Mouse (Mus musculus): ENCODE measurements around the gene Pou2f3.
A peak's percentile ranks its signal among the peaks of the same experiment; 100 is the strongest.

The Pou2f3 gene

DNA sequence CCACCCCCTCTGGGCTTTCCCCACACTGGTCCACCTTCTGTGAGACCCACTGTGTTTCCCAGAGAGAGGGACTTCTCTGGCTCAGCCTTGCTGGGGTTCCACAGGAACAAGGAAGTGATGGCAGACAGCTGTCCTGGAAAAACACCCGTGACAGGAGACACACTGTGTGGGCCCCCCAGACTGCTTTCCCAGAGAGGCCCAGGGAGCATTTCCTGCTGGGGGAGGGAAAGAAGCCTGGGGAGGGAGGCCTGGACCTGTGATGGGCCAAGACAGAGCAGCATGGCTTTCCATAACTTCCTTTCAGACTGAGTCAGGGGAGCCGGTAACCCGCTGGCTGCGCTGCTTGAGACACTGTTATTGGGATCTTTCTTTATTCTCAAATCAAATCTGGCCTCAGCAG is 20.7 kb upstream of the Pou2f3 start:
- DNase-seq, result peak; percentile 54 to 56

DNA sequence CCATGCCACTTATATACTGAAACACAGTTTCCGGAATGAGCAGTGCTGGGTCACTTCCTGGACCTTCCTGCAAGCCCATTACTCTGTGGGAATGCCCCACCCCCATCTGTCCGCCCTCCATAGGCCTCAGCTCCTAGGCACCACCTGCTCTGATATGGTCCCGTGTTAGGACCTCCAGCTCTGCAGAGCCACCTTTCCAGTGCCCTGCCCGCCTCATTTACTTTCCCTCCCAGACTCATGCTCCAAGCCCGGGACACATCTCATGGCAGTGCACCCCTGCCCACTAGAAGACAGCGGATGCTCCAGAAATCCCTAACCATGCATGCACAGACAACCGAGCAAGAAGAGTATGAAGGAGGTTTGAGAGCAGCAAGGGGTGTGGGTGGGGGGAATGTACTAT is 19.8 kb upstream of the Pou2f3 start:
- DNase-seq, result no peak

DNA sequence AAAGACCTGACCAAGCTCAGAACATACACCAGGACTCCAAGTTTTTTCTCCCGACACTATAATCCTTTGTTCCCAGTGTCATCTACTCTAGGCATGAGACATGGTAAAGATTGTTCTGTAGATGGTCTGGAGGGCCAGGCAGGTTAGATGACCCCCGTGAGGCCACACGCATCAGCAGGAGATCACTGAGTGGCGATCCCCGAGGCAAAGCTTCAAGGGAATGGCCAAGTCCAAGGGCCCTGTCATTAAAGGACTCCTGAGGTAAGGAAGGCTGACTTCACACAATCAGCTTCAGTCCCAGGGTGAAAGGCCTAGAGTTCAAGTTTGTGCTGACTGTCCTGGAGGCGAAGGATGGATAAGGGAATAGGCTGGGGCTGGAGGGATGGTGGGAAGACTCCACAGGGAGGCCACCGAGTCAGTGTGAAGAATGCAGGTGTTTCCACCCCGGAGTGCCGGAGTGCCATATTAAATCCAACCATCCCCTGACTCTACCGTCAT is 19.3 kb upstream of the Pou2f3 start:
- DNase-seq, result peak in 1 of 2 experiments; percentile 41

DNA sequence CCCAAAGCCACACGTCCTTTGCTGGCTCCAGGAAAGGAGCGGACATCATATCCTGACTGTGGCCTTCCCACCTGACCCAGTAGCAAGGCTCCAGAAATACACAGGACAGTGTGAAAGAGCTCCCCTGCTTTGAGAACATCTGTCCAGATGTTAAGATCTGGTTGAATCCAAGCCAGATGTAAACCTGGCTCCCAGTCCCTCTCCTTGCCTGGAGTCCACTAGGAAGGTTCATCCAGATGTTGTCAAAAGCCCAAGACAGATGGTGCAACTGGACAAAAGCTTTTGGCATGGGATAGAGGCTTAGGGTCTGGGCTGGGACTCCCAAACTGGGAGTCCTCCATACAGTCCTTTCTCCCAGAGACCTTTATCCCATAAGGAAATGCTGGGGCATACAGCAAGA is 18.6 kb upstream of the Pou2f3 start:
- DNase-seq, result no peak

DNA sequence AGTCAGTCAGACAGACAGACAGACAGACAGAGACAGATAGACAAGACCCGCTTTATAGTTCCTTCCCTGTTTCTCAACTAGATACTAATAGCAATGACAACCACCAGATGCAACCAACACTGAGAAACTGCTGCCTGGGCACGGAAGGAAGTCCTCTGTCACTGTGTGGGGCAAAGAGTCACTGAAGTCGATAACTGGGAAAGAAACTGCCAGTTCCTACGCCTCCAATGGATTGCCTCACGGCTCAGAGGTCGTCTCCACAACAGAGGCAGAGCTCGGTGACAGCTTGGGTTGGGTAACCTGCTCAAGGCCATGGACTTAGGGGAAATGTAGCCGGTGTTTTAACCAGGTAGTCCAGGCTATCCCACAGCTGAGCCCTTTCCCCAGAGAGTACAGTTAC is 17.5 kb upstream of the Pou2f3 start:
- DNase-seq, result peak; percentile 45 to 50

DNA sequence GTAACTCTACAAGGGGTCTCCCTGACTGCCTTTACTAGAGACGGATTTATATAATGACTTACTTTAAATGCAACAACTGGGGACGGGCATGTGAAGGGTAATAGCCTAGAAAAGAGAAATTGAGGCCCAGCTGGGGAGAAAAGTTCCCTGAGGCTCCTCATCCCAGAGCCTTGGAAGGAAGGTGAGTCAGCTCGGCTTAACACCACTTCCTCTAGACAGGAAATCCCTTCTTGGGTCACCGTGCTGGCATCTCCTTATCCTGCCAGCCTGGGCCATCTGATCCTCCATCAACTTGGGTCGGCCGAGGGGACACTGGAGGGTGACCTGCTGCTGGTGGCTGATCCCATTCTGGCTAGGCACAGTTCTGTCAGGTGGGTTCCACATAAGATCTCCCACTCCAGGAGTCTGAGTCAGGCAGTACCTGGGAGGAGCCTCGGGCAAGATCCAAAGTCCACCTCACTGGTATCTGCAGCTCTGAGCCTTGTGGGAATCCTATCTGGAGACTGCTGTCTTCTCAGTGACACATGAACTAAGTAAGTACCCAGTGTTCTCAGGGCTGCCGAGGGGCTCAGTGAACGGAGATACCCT is 16.5 kb upstream of the Pou2f3 start:
- peak; percentile 75 to 81 for DNase-seq

DNA sequence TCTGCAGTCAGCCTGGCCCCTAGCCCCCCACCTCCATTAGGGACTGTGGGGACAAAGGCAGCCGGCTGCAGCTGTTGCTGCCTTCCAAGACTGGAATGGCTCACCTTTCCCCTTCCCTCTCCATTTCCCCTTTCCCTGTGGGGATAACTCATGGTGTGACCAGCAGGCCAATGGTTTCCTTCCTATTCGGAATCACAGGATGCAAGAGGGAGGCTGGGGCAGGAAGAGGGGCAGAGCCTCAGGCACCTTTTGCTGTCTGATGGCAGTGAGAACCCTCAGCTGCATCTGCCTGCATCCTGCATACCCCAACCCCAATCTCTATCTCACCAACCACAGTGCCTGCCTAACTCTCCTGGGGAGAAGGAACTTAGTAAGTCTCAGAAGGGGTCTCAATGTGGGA is 15.3 kb upstream of the Pou2f3 start:
- no peak for DNase-seq

DNA sequence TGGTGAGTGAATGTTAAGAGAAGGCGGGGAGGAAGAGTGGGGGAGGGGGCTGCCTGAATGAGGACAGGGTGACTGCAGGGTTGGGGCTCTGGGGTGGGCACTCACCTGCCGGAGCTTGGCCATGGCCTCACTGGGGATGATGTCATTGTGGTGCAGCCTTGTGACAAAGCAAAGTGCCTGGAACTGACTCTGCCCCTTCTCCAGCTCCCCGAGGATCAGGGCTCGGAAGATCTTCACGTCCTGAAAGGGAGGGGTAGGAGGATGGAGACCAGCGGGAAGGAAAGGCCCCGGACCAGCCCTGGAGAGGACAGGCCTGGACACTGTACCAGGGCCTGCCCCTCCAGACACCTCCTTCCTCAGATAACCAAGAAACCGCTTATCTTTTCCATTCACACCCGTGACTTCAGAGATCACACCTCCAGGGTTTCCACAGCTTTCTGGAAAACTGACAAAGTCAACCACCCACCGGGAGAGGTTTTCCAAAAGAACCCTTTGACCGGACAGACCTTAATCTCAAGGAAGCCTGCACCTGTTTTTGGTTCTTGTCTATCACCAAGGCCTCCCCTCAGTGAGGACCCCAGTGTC is 14.7 kb upstream of the Pou2f3 start:
- DNase-seq, result no peak

DNA sequence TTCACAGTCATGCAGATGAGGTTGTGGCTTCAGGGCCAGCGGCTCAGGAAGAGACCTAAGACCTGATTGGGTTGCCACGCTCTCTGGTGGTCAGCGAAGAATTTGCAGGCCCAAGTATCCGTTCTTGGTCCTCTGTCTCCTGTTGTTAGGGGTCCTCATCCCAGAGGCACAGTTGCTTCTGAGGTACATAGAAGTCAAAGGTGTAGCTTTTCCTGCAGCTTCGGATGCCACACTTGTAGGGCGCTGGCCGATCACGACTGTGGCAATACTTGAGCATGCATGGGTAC is 12.2 kb upstream of the Pou2f3 start:
- peak in 1 of 2 experiments; percentile 40 for DNase-seq

DNA sequence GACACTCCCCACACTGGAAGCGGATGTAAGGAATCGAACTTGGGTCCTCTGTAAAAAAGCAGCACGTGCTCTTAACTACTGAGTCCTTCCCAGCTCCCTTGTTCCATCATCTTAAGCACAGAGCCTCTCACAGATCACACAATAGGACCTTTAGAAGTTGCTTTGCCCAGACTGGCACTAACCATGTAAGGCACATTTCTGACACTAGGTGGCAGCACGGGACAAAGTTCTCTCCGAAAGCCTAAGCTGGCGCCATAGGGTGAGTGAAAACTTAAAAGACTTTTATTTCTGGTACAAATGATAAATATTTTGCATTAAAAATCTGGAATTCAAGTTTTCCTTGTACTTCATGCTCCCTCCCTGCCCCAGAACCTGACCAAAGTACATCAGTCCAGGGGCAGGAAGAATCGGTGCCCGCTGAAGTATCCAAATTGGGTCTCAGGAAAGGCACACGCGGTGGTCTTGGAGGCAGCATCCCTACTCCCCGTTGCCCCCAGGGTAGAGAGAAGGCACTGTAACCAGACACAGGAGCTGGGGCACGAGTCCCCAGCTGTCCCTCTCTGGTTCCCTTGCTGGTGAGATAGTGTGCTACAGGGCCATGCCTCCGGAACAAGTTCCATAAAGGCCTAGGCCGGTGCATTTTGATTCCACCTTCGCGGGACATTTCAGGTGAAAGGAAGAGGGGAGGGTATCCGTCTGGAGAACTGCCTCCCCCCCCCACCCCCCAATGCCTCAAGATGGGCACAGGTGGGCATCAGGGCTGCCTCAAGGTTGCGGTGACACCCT is 11.7 kb upstream of the Pou2f3 start:
- peak; percentile 83 to 95 for DNase-seq

DNA sequence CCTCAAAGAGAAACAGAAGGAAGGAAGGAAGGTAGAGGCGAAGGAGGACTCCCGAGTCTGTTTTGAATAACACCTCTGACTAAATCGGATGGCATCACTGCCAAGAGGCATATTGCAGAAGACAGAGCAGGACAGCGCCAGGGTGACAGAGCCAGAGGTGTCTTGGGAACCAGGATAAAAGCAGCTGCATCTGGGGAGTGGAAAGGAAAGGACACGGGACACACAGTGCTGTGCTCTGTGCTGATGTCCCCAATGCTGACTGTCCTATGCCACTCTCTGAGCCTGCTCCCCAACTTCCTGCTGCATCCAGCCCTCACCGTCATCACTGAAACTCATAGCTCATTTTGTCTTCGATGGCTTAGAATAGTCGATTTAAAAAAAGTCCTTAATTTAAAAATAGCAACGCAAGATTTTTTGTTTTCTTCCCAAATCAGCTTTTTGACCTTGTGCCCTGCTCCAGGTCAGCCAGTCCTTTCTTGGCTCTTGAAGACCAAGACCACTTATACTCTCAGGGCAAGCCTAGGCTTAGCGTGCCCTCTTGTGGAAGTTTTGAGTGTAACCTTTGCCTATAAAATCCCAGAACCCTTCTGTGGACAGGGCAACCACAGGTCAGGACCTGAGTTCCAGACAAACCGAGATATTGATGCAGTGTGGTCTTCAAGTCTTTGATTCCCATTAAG is 742 bp upstream of the Pou2f3 start:
- DNase-seq, result peak; percentile 69 to 80

DNA sequence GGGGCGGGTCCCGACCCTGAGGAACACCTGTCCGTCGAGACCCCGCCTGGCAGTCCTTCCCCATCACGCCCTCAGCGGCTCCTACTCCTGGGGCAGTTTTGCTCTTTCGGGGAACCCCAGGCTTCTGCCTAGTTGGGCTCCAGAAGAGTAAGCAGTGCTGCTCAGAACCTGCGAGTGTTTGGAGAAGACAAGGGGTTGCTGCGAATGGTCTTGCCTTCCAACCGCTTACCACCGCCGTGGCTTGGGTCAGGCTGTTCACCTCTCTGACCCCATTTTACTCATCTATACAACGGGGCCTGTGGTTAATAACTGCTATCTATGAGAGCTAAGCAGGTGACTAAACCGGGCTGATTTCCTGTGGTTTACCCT is 4.2 kb downstream of the Pou2f3 start:
- no peak for DNase-seq

DNA sequence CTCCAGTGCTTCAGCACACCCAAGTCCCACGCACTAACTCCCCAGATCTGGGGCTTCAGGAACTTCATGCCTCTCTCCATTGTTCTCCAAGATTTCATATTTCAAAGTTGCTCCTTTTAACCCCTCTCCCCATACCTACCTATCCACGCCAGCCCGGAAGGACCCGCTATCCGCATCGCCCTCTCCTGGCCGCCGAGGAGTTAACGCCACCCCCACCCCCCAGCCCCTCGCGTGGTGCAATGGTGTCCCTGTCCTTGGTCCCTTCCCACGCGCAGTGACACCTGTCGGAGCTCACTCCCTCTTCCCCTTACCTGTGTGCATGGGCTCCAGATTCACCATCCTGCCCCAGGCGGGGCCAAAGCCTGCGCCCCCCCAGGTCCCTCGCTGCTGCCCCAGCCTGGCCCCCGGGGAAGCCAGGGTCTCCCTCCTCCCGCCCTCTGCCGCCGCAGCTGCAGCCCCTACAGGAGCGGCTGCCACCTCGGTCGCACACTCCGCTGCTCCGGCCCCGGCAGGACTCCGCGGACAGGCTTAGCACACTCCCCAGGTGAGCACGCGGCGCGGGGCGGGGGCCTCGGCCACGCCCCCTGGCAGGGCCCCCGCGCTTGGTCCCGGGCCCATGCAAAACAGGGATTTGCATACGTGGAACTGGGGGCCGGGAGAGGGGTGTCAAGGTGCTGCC is 4.7 kb downstream of the Pou2f3 start:
- peak in 1 of 2 experiments; percentile 19 for DNase-seq

DNA sequence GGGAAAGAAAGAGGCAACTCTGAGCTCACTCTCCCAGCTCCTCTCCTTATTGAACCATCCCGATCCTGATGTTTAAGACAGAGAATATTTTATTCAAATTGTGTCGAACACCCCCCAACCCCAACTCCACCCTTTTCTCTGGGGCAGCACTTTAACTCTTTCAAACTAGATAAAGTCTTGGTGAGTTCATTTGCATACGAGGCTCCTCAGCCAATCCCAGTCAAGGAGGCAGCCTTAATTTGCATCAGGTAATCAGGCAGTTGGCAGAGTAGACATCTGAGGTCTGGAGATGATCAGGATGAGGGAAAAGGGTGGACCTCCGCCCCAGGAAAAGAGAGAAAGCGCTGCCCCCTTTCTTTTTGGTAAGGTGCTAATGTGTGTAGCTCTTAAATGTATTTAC is 10.0 kb downstream of the Pou2f3 start:
- peak in 1 of 2 experiments; percentile 12 for DNase-seq

DNA sequence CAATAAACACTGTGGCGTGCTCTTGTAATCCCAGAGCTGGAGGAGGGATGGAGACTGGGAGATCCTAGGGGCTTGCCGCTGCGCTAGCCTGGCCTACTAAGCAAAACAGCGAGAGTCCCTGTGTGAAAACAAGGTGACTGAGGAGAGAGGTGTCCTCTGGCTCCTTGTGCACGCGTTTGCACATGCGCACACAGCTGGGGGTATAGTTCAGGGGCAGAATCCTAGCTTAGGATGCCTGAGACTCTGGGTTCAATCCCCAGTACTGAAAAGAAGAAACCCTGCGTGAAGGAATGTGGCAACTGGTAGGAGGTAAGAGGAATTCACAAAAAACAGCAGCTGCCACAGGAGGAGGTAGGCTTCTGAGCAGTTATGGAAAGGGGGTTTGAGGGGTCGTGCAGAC is 16.2 kb downstream of the Pou2f3 start:
- DNase-seq, result no peak

DNA sequence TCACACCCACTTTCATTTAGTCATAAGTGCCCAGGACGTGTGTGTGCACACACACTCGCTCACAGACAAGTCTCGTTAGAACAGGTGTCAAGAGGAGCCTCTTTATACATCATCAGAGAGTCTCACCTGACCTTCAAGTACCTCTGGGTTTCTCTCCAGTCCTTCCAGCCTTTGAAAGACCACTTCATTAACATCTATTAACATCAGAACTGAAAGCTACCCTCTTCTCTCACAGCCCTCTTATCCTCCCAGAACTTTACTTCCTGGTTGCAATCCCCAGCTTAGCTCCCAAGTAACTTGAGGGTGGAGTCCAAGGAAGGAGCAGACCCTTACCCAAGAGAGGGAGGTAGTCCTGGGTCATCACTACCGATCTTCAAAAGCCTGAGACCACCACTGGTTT is 18.6 kb downstream of the Pou2f3 start:
- no peak for DNase-seq

DNA sequence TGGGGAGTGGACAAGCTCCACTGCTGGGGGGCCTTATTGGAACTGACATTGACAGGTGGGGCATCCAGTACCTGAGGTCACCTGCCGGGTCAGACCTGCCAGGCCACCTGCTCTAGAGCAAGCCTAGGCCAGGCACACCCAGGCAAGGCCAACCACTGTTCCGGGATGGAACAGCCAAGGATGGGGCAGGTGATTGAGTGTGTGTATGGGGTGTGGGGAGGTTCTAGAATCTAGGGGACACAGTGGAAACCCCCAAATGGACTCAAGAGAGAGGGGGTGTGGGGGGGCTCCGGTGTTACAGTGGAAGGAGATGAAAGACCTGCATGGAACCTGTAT is 21.2 kb downstream of the Pou2f3 start:
- no peak for DNase-seq

DNA sequence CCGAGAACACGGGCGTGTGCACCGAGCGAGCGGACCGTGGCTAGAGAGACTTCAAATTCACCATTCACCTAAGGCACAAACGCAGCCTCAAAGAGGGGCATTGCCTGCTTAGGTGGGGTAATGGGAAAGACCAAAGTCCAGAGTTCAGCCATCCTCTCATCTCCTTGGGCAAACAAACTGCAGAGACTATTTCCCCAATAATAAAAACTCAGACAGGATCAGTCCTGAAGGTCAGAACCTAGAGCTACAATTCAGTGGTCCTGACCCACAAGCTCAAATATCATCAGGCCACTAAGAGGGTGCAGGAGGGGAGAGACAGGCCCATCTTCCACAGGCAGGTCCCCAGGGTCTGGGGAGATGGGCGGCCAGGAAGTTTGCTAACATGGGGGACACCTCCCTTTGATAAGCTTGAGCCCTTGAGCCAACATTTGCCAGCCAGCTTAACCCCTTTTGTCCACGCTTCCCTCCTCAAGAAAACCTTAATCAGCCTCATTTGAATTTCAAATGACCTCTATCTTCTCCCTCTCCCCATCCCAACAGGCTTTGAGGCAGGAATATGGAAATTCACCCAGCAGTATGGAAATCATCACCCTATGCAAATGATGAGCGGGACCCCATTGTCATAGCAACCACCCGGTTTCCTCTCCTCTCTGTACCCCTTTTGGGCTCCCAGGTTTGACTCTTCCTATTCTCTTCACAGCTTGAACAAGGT is 21.7 kb downstream of the Pou2f3 start:
- no peak for DNase-seq

DNA sequence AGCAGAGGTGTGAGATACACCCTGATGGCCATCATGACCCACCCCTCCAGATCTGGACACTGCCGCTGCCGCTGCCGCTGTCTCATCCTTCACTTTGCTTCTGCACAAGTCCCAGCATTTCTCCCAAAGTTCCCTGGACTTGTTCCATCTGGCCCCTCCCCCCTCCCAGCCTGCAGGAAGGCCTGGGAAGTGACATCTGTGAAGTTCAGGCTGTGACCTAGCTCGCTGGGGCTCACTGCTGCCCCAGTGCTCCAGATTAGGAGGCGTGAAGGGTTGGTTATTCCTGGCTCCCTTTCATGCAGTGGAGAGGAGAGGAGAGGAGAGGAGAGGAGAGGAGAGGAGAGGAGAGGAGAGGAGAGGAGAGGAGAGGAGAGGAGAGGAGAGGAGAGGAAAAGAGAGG is 30.6 kb downstream of the Pou2f3 start:
- peak; percentile 19 to 34 for DNase-seq

DNA sequence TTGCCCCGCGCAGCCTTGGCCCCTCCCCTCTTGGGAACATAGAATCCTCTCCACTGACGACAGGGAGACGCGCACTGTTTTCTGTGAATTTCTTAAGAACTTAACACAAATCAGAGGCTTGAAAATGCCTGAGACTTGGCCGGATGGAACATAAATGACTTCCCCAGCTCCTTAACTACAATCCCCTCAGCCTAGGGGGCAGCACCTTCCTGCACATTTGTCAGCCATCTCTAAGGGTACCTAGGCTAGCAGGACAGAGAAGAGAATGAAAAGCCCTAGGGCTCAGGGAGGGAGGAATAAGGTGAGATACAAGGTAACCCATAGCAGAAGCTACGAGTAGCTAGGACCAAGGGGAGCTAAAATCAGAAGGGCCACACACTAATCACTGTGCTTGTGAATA is 32.0 kb downstream of the Pou2f3 start:
- no peak for DNase-seq

DNA sequence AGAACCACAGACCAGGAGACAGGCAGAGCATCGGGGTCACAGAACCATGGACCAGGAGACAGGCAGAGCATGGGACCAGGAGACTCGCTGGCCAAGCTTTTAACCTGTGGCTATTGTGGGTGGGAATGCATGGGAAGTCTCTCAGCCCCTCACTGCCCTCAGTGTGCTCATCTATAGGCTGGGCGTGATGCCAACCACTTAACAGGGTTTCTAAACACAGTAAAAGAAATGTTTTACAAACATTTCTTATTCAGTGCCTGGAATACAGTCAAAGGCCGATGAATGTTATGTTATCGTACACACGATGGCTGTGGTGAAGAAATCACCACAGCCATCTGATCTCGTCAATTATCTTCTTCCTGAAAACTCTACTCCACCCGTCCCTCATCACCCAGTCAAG is 43.1 kb downstream of the Pou2f3 start:
- DNase-seq, result no peak

DNA sequence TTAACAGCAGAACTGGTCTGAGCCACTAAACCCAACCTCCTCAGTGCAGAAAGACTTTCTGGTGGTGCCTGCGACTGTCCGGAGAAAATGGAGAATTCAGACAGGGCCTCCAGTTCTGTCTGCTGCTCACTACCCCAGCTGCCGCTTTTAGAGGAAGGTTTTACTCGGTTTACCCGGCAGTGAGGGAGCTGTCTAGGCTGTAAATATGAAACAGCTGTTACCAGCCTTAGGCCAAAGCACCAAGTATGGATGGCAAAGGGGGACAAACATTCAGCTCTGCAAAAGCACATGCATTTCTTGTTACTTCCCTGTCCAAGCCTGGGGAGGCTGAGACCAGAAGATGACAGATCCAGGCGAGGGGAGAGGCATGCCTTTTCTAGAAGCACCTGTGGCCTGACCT is 43.8 kb downstream of the Pou2f3 start:
- no peak for DNase-seq

DNA sequence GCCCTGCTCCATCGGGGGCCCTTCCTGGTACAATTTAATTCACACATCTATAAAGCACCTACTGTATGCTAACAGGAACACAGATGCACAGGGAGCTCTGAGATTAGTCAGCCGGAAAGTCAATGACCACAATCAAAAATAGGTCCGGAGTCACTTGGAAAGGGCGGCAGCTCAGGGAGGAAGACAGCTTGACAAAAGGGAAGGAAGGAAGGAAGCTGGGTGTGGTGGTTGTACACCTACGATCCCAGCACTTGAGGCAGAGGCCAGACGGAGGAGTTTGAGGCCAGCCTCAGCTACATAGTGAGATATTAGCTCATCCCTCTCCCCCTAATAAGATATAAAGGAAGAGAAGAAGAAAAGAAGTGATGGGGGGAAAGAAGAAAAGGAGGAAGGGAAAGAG is 54.2 kb downstream of the Pou2f3 start:
- no peak for DNase-seq
